Mouse (Mus musculus) MEL (cell line): ENCODE results near the gene Fkbp14. TPM values are rescaled to one million over a fixed set of nuclear protein-coding genes. Genes with fewer than 3 reads are reported as not detected.

Experiments
- DNase-seq: peaks from one replicate; pipeline ENCODE4 v3.0.0; 2011; ENCODE audit warnings: low read depth, low spot score
- H3K27ac ChIP-seq: 2 replicates; pipeline ENCODE4 v1.5.1; 2012; ENCODE audit warnings: low read depth, mild to moderate bottlenecking, control low read depth, low read length, moderate library complexity; ENCODE audit not compliant: control insufficient read depth
- H3K27me3 ChIP-seq, 2 experiments: fragments of 150-350 bp in 1 of 2; sonication (generic) in 1 of 2; 2 replicates each; pipeline ENCODE4 v1.6.1; 2012; ENCODE audit warnings: low read length in 2 of 2, mild to moderate bottlenecking in 2 of 2, improper control_type of control experiment in 1 of 2, moderate library complexity in 1 of 2; ENCODE audit not compliant: insufficient read depth in 2 of 2, control insufficient read depth in 1 of 2
- H3K36me3 ChIP-seq, 2 experiments: 2 replicates each; pipeline ENCODE4 v1.6.1; 2012 to 2014; ENCODE audit warnings: low read length in 2 of 2, improper control_type of control experiment in 1 of 2, inconsistent platforms in 1 of 2, mild to moderate bottlenecking in 1 of 2; ENCODE audit not compliant: insufficient read depth in 2 of 2, control insufficient read depth in 1 of 2
- H3K4me1 ChIP-seq, 2 experiments: fragments of 150-350 bp in 1 of 2; sonication (generic) in 1 of 2; 2 replicates each; pipeline ENCODE4 v1.6.1; 2012; ENCODE audit warnings: low read length in 2 of 2, improper control_type of control experiment in 1 of 2, mild to moderate bottlenecking in 1 of 2; ENCODE audit not compliant: insufficient read depth in 2 of 2, control insufficient read depth in 1 of 2
- H3K4me3 ChIP-seq, 2 experiments: fragments of 150-350 bp in 1 of 2; sonication (generic) in 1 of 2; 2 replicates each; pipeline ENCODE4 v1.5.1; 2012; ENCODE audit warnings: low read depth in 2 of 2, low read length in 2 of 2, mild to moderate bottlenecking in 2 of 2, moderate library complexity in 2 of 2, control low read depth in 1 of 2, improper control_type of control experiment in 1 of 2; ENCODE audit not compliant: control insufficient read depth in 1 of 2, insufficient read depth in 1 of 2
- H3K79me2 ChIP-seq: 2 replicates; pipeline ENCODE4 v1.6.1; 2012; ENCODE audit warnings: mild to moderate bottlenecking, low read length, moderate library complexity; ENCODE audit not compliant: control insufficient read depth, poor library complexity, insufficient read depth
- H3K9ac ChIP-seq: 2 replicates; pipeline ENCODE4 v1.6.1; 2012; ENCODE audit warnings: low read depth, mild to moderate bottlenecking, control low read depth, low read length, moderate library complexity; ENCODE audit not compliant: control insufficient read depth, poor library complexity, severe bottlenecking
- H3K9me3 ChIP-seq: fragments of 150-350 bp; sonication (generic); replicated peaks from 2 replicates; pipeline ENCODE4 v1.6.1; 2012; ENCODE audit warnings: mild to moderate bottlenecking, low read length, improper control_type of control experiment, moderate library complexity; ENCODE audit not compliant: insufficient read depth
- CHD1 ChIP-seq: IDR thresholded peaks from 2 replicates; pipeline ENCODE4 v1.6.1; 2012; ENCODE audit warnings: low read depth, mild to moderate bottlenecking, inconsistent platforms, low read length, improper control_type of control experiment
- CTCF ChIP-seq, 3 experiments: IDR thresholded peaks in 2 of 3; conservative IDR thresholded peaks in 1 of 3; 2 replicates each; pipeline ENCODE4 v1.5.1; 2011 to 2012; ENCODE audit warnings: low read length in 3 of 3, low read depth in 2 of 3, mild to moderate bottlenecking in 2 of 3, improper control_type of control experiment in 1 of 3, inconsistent platforms in 1 of 3, mixed read lengths in 1 of 3, moderate library complexity in 1 of 3; ENCODE audit not compliant: control insufficient read depth in 1 of 3, insufficient read depth in 1 of 3, poor library complexity in 1 of 3, severe bottlenecking in 1 of 3
- E2F4 ChIP-seq: IDR thresholded peaks from 2 replicates; pipeline ENCODE4 v1.6.1; 2011; ENCODE audit warnings: low read depth, low read length, improper control_type of control experiment, borderline replicate concordance
- ELF1 ChIP-seq: IDR thresholded peaks from 2 replicates; pipeline ENCODE4 v1.6.1; 2014; ENCODE audit warnings: low read depth, mild to moderate bottlenecking, inconsistent platforms, low read length, improper control_type of control experiment, moderate library complexity
- GABPA ChIP-seq: IDR thresholded peaks from 2 replicates; pipeline ENCODE4 v1.6.1; 2012; ENCODE audit warnings: low read depth, mild to moderate bottlenecking, inconsistent platforms, low read length, improper control_type of control experiment, moderate library complexity
- GATA1 ChIP-seq: IDR thresholded peaks from 2 replicates; pipeline ENCODE4 v1.6.1; 2011; ENCODE audit warnings: low read depth, low read length, improper control_type of control experiment
- JUND ChIP-seq: IDR thresholded peaks from 2 replicates; pipeline ENCODE4 v1.6.1; 2011; ENCODE audit warnings: low read depth, mild to moderate bottlenecking, improper control_type of control experiment, low read length
- KAT2A ChIP-seq: conservative IDR thresholded peaks from 2 replicates; pipeline ENCODE4 v1.6.1; 2012; ENCODE audit warnings: low read depth, low read length, improper control_type of control experiment, inconsistent platforms
- MAFK ChIP-seq: IDR thresholded peaks from 2 replicates; pipeline ENCODE4 v1.6.1; 2011; ENCODE audit warnings: low read depth, mild to moderate bottlenecking, low read length, improper control_type of control experiment, borderline replicate concordance
- MAZ ChIP-seq: IDR thresholded peaks from 2 replicates; pipeline ENCODE4 v1.6.1; 2012; ENCODE audit warnings: low read depth, mild to moderate bottlenecking, inconsistent platforms, low read length, improper control_type of control experiment
- MEF2A ChIP-seq: IDR thresholded peaks from 2 replicates; pipeline ENCODE4 v1.6.1; 2014; ENCODE audit warnings: low read depth, mild to moderate bottlenecking, inconsistent platforms, low read length, improper control_type of control experiment; ENCODE audit not compliant: poor library complexity, insufficient replicate concordance, severe bottlenecking; ENCODE audit errors: extremely low read depth
- MXI1 ChIP-seq: IDR thresholded peaks from 2 replicates; pipeline ENCODE4 v1.6.1; 2011; ENCODE audit warnings: mild to moderate bottlenecking, low read depth, low read length, improper control_type of control experiment
- MYC ChIP-seq: IDR thresholded peaks from 2 replicates; pipeline ENCODE4 v1.6.1; 2011; ENCODE audit warnings: low read depth, mild to moderate bottlenecking, low read length, improper control_type of control experiment, moderate library complexity
- NRF1 ChIP-seq: IDR thresholded peaks from 2 replicates; pipeline ENCODE4 v1.6.1; 2014; ENCODE audit warnings: low read depth, mild to moderate bottlenecking, inconsistent platforms, low read length, improper control_type of control experiment, moderate library complexity; ENCODE audit not compliant: poor library complexity, insufficient read depth, severe bottlenecking
- POLR2A ChIP-seq, 2 experiments: IDR thresholded peaks; 2 replicates each; pipeline ENCODE4 v1.6.1; 2011 to 2012; ENCODE audit warnings: low read length in 2 of 2, mild to moderate bottlenecking in 2 of 2, control low read depth in 1 of 2, improper control_type of control experiment in 1 of 2, low read depth in 1 of 2, moderate library complexity in 1 of 2; ENCODE audit not compliant: control insufficient read depth in 1 of 2, insufficient read depth in 1 of 2, poor library complexity in 1 of 2
- POLR2AphosphoS5 ChIP-seq: IDR thresholded peaks from 2 replicates; pipeline ENCODE4 v1.6.1; 2012; ENCODE audit warnings: low read depth, borderline replicate concordance, mild to moderate bottlenecking, inconsistent platforms, low read length, moderate library complexity, mixed read lengths
- RAD21 ChIP-seq: IDR thresholded peaks from 2 replicates; pipeline ENCODE4 v1.6.1; 2011; ENCODE audit warnings: mild to moderate bottlenecking, low read depth, low read length, improper control_type of control experiment
- SIN3A ChIP-seq: IDR thresholded peaks from 2 replicates; pipeline ENCODE4 v1.6.1; 2012; ENCODE audit warnings: low read length, improper control_type of control experiment, inconsistent platforms
- TCF12 ChIP-seq: IDR thresholded peaks from 2 replicates; pipeline ENCODE4 v1.6.1; 2014; ENCODE audit warnings: low read depth, mild to moderate bottlenecking, inconsistent platforms, low read length, improper control_type of control experiment, moderate library complexity
- USF1 ChIP-seq: IDR thresholded peaks from 2 replicates; pipeline ENCODE4 v1.6.1; 2014; ENCODE audit warnings: low read depth, mild to moderate bottlenecking, inconsistent platforms, low read length, improper control_type of control experiment, moderate library complexity
- USF2 ChIP-seq, 2 experiments: IDR thresholded peaks; 2 replicates each; pipeline ENCODE4 v1.6.1; 2011 to 2012; ENCODE audit warnings: improper control_type of control experiment in 2 of 2, low read length in 2 of 2, borderline replicate concordance in 1 of 2, inconsistent platforms in 1 of 2, low read depth in 1 of 2, mild to moderate bottlenecking in 1 of 2; ENCODE audit not compliant: insufficient read depth in 1 of 2
- ZMIZ1 ChIP-seq: IDR thresholded peaks from 2 replicates; pipeline ENCODE4 v1.6.1; 2012; ENCODE audit warnings: low read depth, mild to moderate bottlenecking, inconsistent platforms, low read length, improper control_type of control experiment, moderate library complexity
- ZNF384 ChIP-seq: IDR thresholded peaks from 2 replicates; pipeline ENCODE4 v1.6.1; 2012; ENCODE audit warnings: low read depth, mild to moderate bottlenecking, inconsistent platforms, low read length, improper control_type of control experiment
- polyA plus RNA-seq, 2 experiments: library from polyadenylated mRNA; stranded (reverse) in 1 of 2; unstranded in 1 of 2; fragments of >175 nt in 1 of 2; fragments of >200 nt in 1 of 2; gene quantifications; 2 replicates each; pipeline versions ENCODE4 v1.2.1 to v1.2.4; 2012; ENCODE audit warnings: low replicate concordance in 2 of 2, low read depth in 1 of 2; ENCODE audit not compliant: insufficient read length in 2 of 2, insufficient read depth in 1 of 2, missing spikeins in 1 of 2
- total RNA-seq: library from RNA; depleted of rRNA; stranded (reverse); fragments of 300-350 nt; gene quantifications from 2 replicates; pipeline ENCODE4 v1.2.3, GENCODE M21; 2012

Gene Fkbp14
- total and polyA plus RNA-seq, 3 experiments, result 1.5 to 1.8 TPM; not detected in 1

- Histone ChIP-seq H3K36me3 (no peaks in the 10 kb centered on the region), H3K9me3 (no peaks in the 10 kb centered on the region), H3K9ac (no peak overlapping the region), H3K27ac (no peak overlapping the region), H3K27me3 (no peaks in the 10 kb centered on the region; a peak in 2 of 4 replicates), H3K4me3 (no peak overlapping the region), H3K4me1 (no peaks in the 10 kb centered on the region), H3K79me2 (no peaks in the 10 kb centered on the region)
- TF ChIP-seq TCF12 (no peak), MYC (no peak), USF2 (IDR thresholded peaks at IDR 0.05; ENCODE audit: borderline replicate concordance in 1 of 2, insufficient read depth in 1 of 2, low read depth in 1 of 2, low read length in 2 of 2) (no peak), POLR2AphosphoS5 (no peak), CHD1 (no peak), CTCF (IDR thresholded peaks at IDR 0.05 in 2 of 3, conservative IDR thresholded peaks at IDR 0.05 in 1 of 3; ENCODE audit: control insufficient read depth in 1 of 3, insufficient read depth in 1 of 3, low read depth in 2 of 3, low read length in 3 of 3, poor library complexity in 1 of 3, severe bottlenecking in 1 of 3) (no peak), ELF1 (no peak), E2F4 (no peak), USF1 (no peak), MEF2A (no peak), MAZ (no peak), RAD21 (no peak), POLR2A (IDR thresholded peaks at IDR 0.05; ENCODE audit: control insufficient read depth in 1 of 2, insufficient read depth in 1 of 2, low read depth in 1 of 2, low read length in 2 of 2, poor library complexity in 1 of 2) (no peak), GABPA (no peak), JUND (no peak), ZNF384 (no peak), GATA1 (no peak), MXI1 (no peak), ZMIZ1 (no peak), NRF1 (no peak)
- DNase-seq, result no peak
Observed at GRCm38 (mm10) chr6:54558466-54558865, 38.6 kb downstream of the Fkbp14 start.

GRCm38 (mm10) chr6:54557671-54558070 lies 39.4 kb downstream of the Fkbp14 start:
- no peak for DNase-seq
- Histone ChIP-seq H3K9me3 (no peaks in the 10 kb centered on the region), H3K27ac (no peak overlapping the region)
- TF ChIP-seq GABPA (no peak), SIN3A (no peak), KAT2A (no peak), MXI1 (no peak), MAFK (no peak)
- TF ChIP-seq, all 39 proteins: peak for 0
- Histone ChIP-seq H3K27me3 (no peaks in the 10 kb centered on the region; a peak in 2 of 4 replicates), H3K36me3 (no peaks in the 10 kb centered on the region), H3K4me1 (no peaks in the 10 kb centered on the region), H3K4me3 (no peak overlapping the region), H3K79me2 (no peaks in the 10 kb centered on the region), H3K9ac (no peak overlapping the region)
